Mouse (Mus musculus) kidney, adult 2 months (tissue): Measurements from ENCODE around the gene Hmcn2.

ENCODE experiments used
- CTCF ChIP-seq: fragments of 200-500 bp; conservative IDR thresholded peaks from 2 replicates; pipeline ENCODE4 v1.5.1; 2011; ENCODE audit warnings: low read depth, mild to moderate bottlenecking, control low read depth, low read length, moderate library complexity, mixed read lengths; ENCODE audit not compliant: insufficient read depth, insufficient read length
- POLR2A ChIP-seq: fragments of 200-500 bp; IDR thresholded peaks from one replicate; pipeline ENCODE4 v1.6.1; 2011; ENCODE audit warnings: low read depth, low read length, control low read depth

DNA sequence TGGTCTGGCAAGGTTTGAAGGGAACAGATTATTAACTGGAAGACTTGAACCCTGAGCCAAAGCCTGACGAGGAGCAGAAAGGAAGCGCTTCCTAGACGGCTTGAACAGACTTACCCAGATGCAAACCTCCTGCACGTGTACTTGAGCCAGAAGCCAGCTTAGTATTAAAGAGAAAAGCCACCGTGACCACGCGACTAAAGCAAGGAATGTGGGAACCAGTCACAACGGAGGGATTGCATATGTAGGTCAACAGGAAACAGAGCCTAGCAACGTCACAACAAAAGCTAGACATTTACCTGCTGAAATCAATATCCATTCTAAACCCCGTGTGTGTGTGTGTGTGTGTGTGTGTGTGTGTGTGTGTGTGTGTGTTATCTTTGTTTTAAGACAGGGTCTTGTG is 13.0 kb downstream of the Hmcn2 start:
- TF ChIP-seq CTCF, result no peak
- TF ChIP-seq POLR2A, result no peak
